Mouse (Mus musculus): ENCODE results near the gene Tjp2.

GRCm38 (mm10) chr19:24142621-24143061 lies 82.2 kb downstream of the Tjp2 start:
- TF ChIP-seq GATA1 (IDR thresholded peaks at IDR 0.05; ENCODE audit: low read length), result no peak
- TF ChIP-seq TAL1 (IDR thresholded peaks at IDR 0.05; ENCODE audit: low read length), result no peak
